Mouse (Mus musculus) MEL (cell line): Measurements from ENCODE around the gene Usp19. TPM values are rescaled to one million over a fixed set of nuclear protein-coding genes. Genes with fewer than 3 reads are reported as not detected.

Source experiments
- DNase-seq: peaks from one replicate; pipeline ENCODE4 v3.0.0; 2011; ENCODE audit warnings: low read depth, low spot score
- H3K27ac ChIP-seq: 2 replicates; pipeline ENCODE4 v1.5.1; 2012; ENCODE audit warnings: low read depth, mild to moderate bottlenecking, control low read depth, low read length, moderate library complexity; ENCODE audit not compliant: control insufficient read depth
- H3K27me3 ChIP-seq, 2 experiments: fragments of 150-350 bp in 1 of 2; sonication (generic) in 1 of 2; 2 replicates each; pipeline ENCODE4 v1.6.1; 2012; ENCODE audit warnings: low read length in 2 of 2, mild to moderate bottlenecking in 2 of 2, improper control_type of control experiment in 1 of 2, moderate library complexity in 1 of 2; ENCODE audit not compliant: insufficient read depth in 2 of 2, control insufficient read depth in 1 of 2
- H3K36me3 ChIP-seq, 2 experiments: 2 replicates each; pipeline ENCODE4 v1.6.1; 2012 to 2014; ENCODE audit warnings: low read length in 2 of 2, improper control_type of control experiment in 1 of 2, inconsistent platforms in 1 of 2, mild to moderate bottlenecking in 1 of 2; ENCODE audit not compliant: insufficient read depth in 2 of 2, control insufficient read depth in 1 of 2
- H3K4me1 ChIP-seq, 2 experiments: fragments of 150-350 bp in 1 of 2; sonication (generic) in 1 of 2; 2 replicates each; pipeline ENCODE4 v1.6.1; 2012; ENCODE audit warnings: low read length in 2 of 2, improper control_type of control experiment in 1 of 2, mild to moderate bottlenecking in 1 of 2; ENCODE audit not compliant: insufficient read depth in 2 of 2, control insufficient read depth in 1 of 2
- H3K4me3 ChIP-seq, 2 experiments: fragments of 150-350 bp in 1 of 2; sonication (generic) in 1 of 2; 2 replicates each; pipeline ENCODE4 v1.5.1; 2012; ENCODE audit warnings: low read depth in 2 of 2, low read length in 2 of 2, mild to moderate bottlenecking in 2 of 2, moderate library complexity in 2 of 2, control low read depth in 1 of 2, improper control_type of control experiment in 1 of 2; ENCODE audit not compliant: control insufficient read depth in 1 of 2, insufficient read depth in 1 of 2
- H3K79me2 ChIP-seq: 2 replicates; pipeline ENCODE4 v1.6.1; 2012; ENCODE audit warnings: mild to moderate bottlenecking, low read length, moderate library complexity; ENCODE audit not compliant: control insufficient read depth, poor library complexity, insufficient read depth
- H3K9ac ChIP-seq: 2 replicates; pipeline ENCODE4 v1.6.1; 2012; ENCODE audit warnings: low read depth, mild to moderate bottlenecking, control low read depth, low read length, moderate library complexity; ENCODE audit not compliant: control insufficient read depth, poor library complexity, severe bottlenecking
- H3K9me3 ChIP-seq: fragments of 150-350 bp; sonication (generic); replicated peaks from 2 replicates; pipeline ENCODE4 v1.6.1; 2012; ENCODE audit warnings: mild to moderate bottlenecking, low read length, improper control_type of control experiment, moderate library complexity; ENCODE audit not compliant: insufficient read depth
- CHD1 ChIP-seq: IDR thresholded peaks from 2 replicates; pipeline ENCODE4 v1.6.1; 2012; ENCODE audit warnings: low read depth, mild to moderate bottlenecking, inconsistent platforms, low read length, improper control_type of control experiment
- CHD2 ChIP-seq: IDR thresholded peaks from 2 replicates; pipeline ENCODE4 v1.6.1; 2011; ENCODE audit warnings: low read length, improper control_type of control experiment
- CTCF ChIP-seq, 3 experiments: IDR thresholded peaks in 2 of 3; conservative IDR thresholded peaks in 1 of 3; 2 replicates each; pipeline ENCODE4 v1.5.1; 2011 to 2012; ENCODE audit warnings: low read length in 3 of 3, low read depth in 2 of 3, mild to moderate bottlenecking in 2 of 3, improper control_type of control experiment in 1 of 3, inconsistent platforms in 1 of 3, mixed read lengths in 1 of 3, moderate library complexity in 1 of 3; ENCODE audit not compliant: control insufficient read depth in 1 of 3, insufficient read depth in 1 of 3, poor library complexity in 1 of 3, severe bottlenecking in 1 of 3
- ELF1 ChIP-seq: IDR thresholded peaks from 2 replicates; pipeline ENCODE4 v1.6.1; 2014; ENCODE audit warnings: low read depth, mild to moderate bottlenecking, inconsistent platforms, low read length, improper control_type of control experiment, moderate library complexity
- EP300 ChIP-seq, 2 experiments: IDR thresholded peaks; 2 replicates each; pipeline ENCODE4 v1.6.1; 2011; ENCODE audit warnings: improper control_type of control experiment in 2 of 2, low read length in 2 of 2, low read depth in 1 of 2, mild to moderate bottlenecking in 1 of 2
- ETS1 ChIP-seq: IDR thresholded peaks from 2 replicates; pipeline ENCODE4 v1.6.1; 2012; ENCODE audit warnings: low read depth, mild to moderate bottlenecking, inconsistent platforms, low read length, improper control_type of control experiment, moderate library complexity
- GATA1 ChIP-seq: IDR thresholded peaks from 2 replicates; pipeline ENCODE4 v1.6.1; 2011; ENCODE audit warnings: low read depth, low read length, improper control_type of control experiment
- JUND ChIP-seq: IDR thresholded peaks from 2 replicates; pipeline ENCODE4 v1.6.1; 2011; ENCODE audit warnings: low read depth, mild to moderate bottlenecking, improper control_type of control experiment, low read length
- KAT2A ChIP-seq: conservative IDR thresholded peaks from 2 replicates; pipeline ENCODE4 v1.6.1; 2012; ENCODE audit warnings: low read depth, low read length, improper control_type of control experiment, inconsistent platforms
- MAFK ChIP-seq: IDR thresholded peaks from 2 replicates; pipeline ENCODE4 v1.6.1; 2011; ENCODE audit warnings: low read depth, mild to moderate bottlenecking, low read length, improper control_type of control experiment, borderline replicate concordance
- MEF2A ChIP-seq: IDR thresholded peaks from 2 replicates; pipeline ENCODE4 v1.6.1; 2014; ENCODE audit warnings: low read depth, mild to moderate bottlenecking, inconsistent platforms, low read length, improper control_type of control experiment; ENCODE audit not compliant: poor library complexity, insufficient replicate concordance, severe bottlenecking; ENCODE audit errors: extremely low read depth
- MYB ChIP-seq: IDR thresholded peaks from 2 replicates; pipeline ENCODE4 v1.6.1; 2011; ENCODE audit warnings: mild to moderate bottlenecking, low read depth, low read length, improper control_type of control experiment
- MYC ChIP-seq: IDR thresholded peaks from 2 replicates; pipeline ENCODE4 v1.6.1; 2011; ENCODE audit warnings: low read depth, mild to moderate bottlenecking, low read length, improper control_type of control experiment, moderate library complexity
- NRF1 ChIP-seq: IDR thresholded peaks from 2 replicates; pipeline ENCODE4 v1.6.1; 2014; ENCODE audit warnings: low read depth, mild to moderate bottlenecking, inconsistent platforms, low read length, improper control_type of control experiment, moderate library complexity; ENCODE audit not compliant: poor library complexity, insufficient read depth, severe bottlenecking
- POLR2A ChIP-seq, 2 experiments: IDR thresholded peaks; 2 replicates each; pipeline ENCODE4 v1.6.1; 2011 to 2012; ENCODE audit warnings: low read length in 2 of 2, mild to moderate bottlenecking in 2 of 2, control low read depth in 1 of 2, improper control_type of control experiment in 1 of 2, low read depth in 1 of 2, moderate library complexity in 1 of 2; ENCODE audit not compliant: control insufficient read depth in 1 of 2, insufficient read depth in 1 of 2, poor library complexity in 1 of 2
- POLR2AphosphoS2 ChIP-seq: IDR thresholded peaks from 2 replicates; pipeline ENCODE4 v1.6.1; 2011; ENCODE audit warnings: low read length, improper control_type of control experiment
- POLR2AphosphoS5 ChIP-seq: IDR thresholded peaks from 2 replicates; pipeline ENCODE4 v1.6.1; 2012; ENCODE audit warnings: low read depth, borderline replicate concordance, mild to moderate bottlenecking, inconsistent platforms, low read length, moderate library complexity, mixed read lengths
- RAD21 ChIP-seq: IDR thresholded peaks from 2 replicates; pipeline ENCODE4 v1.6.1; 2011; ENCODE audit warnings: mild to moderate bottlenecking, low read depth, low read length, improper control_type of control experiment
- RCOR1 ChIP-seq: IDR thresholded peaks from 2 replicates; pipeline ENCODE4 v1.6.1; 2012; ENCODE audit warnings: low read depth, mild to moderate bottlenecking, inconsistent platforms, low read length, improper control_type of control experiment
- SIN3A ChIP-seq: IDR thresholded peaks from 2 replicates; pipeline ENCODE4 v1.6.1; 2012; ENCODE audit warnings: low read length, improper control_type of control experiment, inconsistent platforms
- SMC3 ChIP-seq: IDR thresholded peaks from 2 replicates; pipeline ENCODE4 v1.6.1; 2011; ENCODE audit warnings: low read depth, low read length, improper control_type of control experiment
- TAL1 ChIP-seq: IDR thresholded peaks from 2 replicates; pipeline ENCODE4 v1.6.1; 2012; ENCODE audit warnings: mild to moderate bottlenecking, inconsistent platforms, low read length, moderate library complexity, mixed read lengths
- TBP ChIP-seq: IDR thresholded peaks from 2 replicates; pipeline ENCODE4 v1.8.0; 2011; ENCODE audit warnings: low read depth, low read length, improper control_type of control experiment
- USF2 ChIP-seq, 2 experiments: IDR thresholded peaks; 2 replicates each; pipeline ENCODE4 v1.6.1; 2011 to 2012; ENCODE audit warnings: improper control_type of control experiment in 2 of 2, low read length in 2 of 2, borderline replicate concordance in 1 of 2, inconsistent platforms in 1 of 2, low read depth in 1 of 2, mild to moderate bottlenecking in 1 of 2; ENCODE audit not compliant: insufficient read depth in 1 of 2
- ZMIZ1 ChIP-seq: IDR thresholded peaks from 2 replicates; pipeline ENCODE4 v1.6.1; 2012; ENCODE audit warnings: low read depth, mild to moderate bottlenecking, inconsistent platforms, low read length, improper control_type of control experiment, moderate library complexity
- ZNF384 ChIP-seq: IDR thresholded peaks from 2 replicates; pipeline ENCODE4 v1.6.1; 2012; ENCODE audit warnings: low read depth, mild to moderate bottlenecking, inconsistent platforms, low read length, improper control_type of control experiment
- polyA plus RNA-seq, 2 experiments: library from polyadenylated mRNA; stranded (reverse) in 1 of 2; unstranded in 1 of 2; fragments of >175 nt in 1 of 2; fragments of >200 nt in 1 of 2; gene quantifications; 2 replicates each; pipeline versions ENCODE4 v1.2.1 to v1.2.4; 2012; ENCODE audit warnings: low replicate concordance in 2 of 2, low read depth in 1 of 2; ENCODE audit not compliant: insufficient read length in 2 of 2, insufficient read depth in 1 of 2, missing spikeins in 1 of 2
- total RNA-seq: library from RNA; depleted of rRNA; stranded (reverse); fragments of 300-350 nt; gene quantifications from 2 replicates; pipeline ENCODE4 v1.2.3, GENCODE M21; 2012

Usp19 gene
- total and polyA plus RNA-seq, 3 experiments: 76.1 to 162 TPM; not detected in 1

DNA sequence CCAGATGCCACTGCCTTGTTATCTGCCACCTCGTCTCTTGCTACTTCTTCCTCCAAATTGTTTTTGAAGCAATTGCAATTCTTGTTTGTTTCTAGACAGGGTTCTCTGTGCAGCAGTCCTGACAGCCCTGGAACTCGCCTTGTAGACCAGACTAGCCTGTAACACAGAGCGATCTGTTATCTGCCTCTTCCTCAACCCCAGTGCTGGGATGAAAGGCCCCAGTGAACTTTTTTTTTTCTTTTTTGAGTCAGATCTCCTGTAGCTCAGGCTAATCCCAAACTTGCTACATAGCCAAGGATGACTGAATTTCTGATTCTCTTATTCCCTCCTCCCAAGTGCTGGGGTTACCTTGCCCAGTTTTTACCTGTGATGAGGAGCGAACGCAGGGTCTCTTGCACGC is 36.0 kb upstream of the Usp19 start:
- H3K4me3 ChIP-seq: peak overlapping the region in 1 of 2 experiments; percentile 3; a peak in 1 of 4 replicates
- no peaks in the 10 kb centered on the region for H3K9me3 ChIP-seq
- no peaks in the 10 kb centered on the region for H3K27me3 ChIP-seq
- peaks cover 0 to 33% of the 10 kb centered on the region in 2 experiments; a peak in 2 of 4 replicates for H3K36me3 ChIP-seq
- TF ChIP-seq POLR2AphosphoS5: no peak
- no peak for TF ChIP-seq USF2 (IDR thresholded peaks at IDR 0.05; ENCODE audit: borderline replicate concordance in 1 of 2, insufficient read depth in 1 of 2, low read depth in 1 of 2, low read length in 2 of 2)
- no peak for TF ChIP-seq POLR2A (IDR thresholded peaks at IDR 0.05; ENCODE audit: control insufficient read depth in 1 of 2, insufficient read depth in 1 of 2, low read depth in 1 of 2, low read length in 2 of 2, poor library complexity in 1 of 2)
- TF ChIP-seq CHD2: no peak
- TF ChIP-seq MYC: 0 out of 2 replicates have a peak, but pooled peaks have one; percentile 27
- peak; percentile 50; the same call in 1 of the 2 replicates for TF ChIP-seq GATA1
- peak; percentile 33 to 40; a peak in 2 of 4 replicates for TF ChIP-seq EP300 (IDR thresholded peaks at IDR 0.05; ENCODE audit: low read depth in 1 of 2, low read length in 2 of 2)
- TF ChIP-seq ZNF384: peak; percentile 93
- TF ChIP-seq ETS1: no peak
- TF ChIP-seq SMC3: no peak
- no peak for TF ChIP-seq CHD1
- TF ChIP-seq TBP: no peak
- no peak for TF ChIP-seq KAT2A
- TF ChIP-seq CTCF (IDR thresholded peaks at IDR 0.05 in 2 of 3, conservative IDR thresholded peaks at IDR 0.05 in 1 of 3; ENCODE audit: control insufficient read depth in 1 of 3, insufficient read depth in 1 of 3, low read depth in 2 of 3, low read length in 3 of 3, poor library complexity in 1 of 3, severe bottlenecking in 1 of 3): no peak
- TF ChIP-seq POLR2AphosphoS2: no peak
- peak; percentile 54; the same call in 1 of the 2 replicates for TF ChIP-seq SIN3A
- no peak for TF ChIP-seq ELF1
- peak; percentile 53 for TF ChIP-seq RCOR1
- peak; percentile 25; the same call in 1 of the 2 replicates for TF ChIP-seq TAL1
- no peak for DNase-seq
- H3K9ac ChIP-seq: no peak overlapping the region; the same call in 1 of the 2 replicates
- H3K79me2 ChIP-seq: peaks cover 5% of the 10 kb centered on the region
- H3K4me1 ChIP-seq: peaks cover 27 to 72% of the 10 kb centered on the region in 2 experiments
- H3K27ac ChIP-seq: peak overlapping the region; percentile 37

DNA sequence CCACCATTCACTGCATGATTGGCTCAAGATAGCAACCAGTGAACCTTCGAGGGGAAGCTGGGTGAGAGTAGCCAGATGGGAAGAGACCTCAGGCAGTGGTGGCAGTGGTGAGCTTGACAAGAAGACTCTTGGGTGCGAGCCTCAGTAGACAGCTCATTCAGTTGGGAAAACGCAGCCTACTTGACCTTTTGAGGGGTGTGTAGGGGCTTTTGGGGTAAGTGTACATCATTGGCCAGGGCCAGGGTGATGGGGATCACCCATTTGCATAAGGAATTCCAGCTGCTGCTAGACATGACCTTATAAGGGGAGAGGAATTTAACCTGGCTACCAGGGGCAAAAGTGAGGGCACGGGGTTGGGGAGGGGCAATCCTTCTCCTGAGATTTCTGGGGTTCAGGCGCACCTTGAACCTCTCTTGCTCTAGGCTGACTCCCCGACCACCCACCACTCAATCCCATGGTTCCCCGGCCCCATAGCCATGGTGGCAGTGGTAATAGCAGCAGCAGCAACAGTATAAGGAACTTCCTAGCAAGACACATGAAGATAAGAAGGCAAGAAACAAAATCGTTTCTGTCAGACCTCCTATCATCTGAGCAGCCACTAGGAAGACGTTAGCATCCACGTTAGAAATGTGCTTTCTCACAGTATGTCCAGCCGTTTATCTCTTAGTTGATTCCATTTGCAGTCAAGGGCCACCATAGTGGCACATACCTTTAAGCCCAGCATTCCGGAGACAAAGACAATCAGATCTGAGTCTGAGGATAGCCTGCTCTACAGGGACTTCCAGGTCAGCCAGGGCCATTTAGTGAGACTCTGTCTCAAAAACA is 34.4 kb upstream of the Usp19 start:
- Histone ChIP-seq H3K27ac (peak overlapping the region; percentile 89), H3K9ac (peak overlapping the region; percentile 45), H3K4me1 (peaks cover 29 to 67% of the 10 kb centered on the region in 2 experiments), H3K9me3 (no peaks in the 10 kb centered on the region), H3K27me3 (no peaks in the 10 kb centered on the region), H3K4me3 (peak overlapping the region; percentile 6 to 22; a peak in 3 of 4 replicates), H3K79me2 (peaks cover 9% of the 10 kb centered on the region), H3K36me3 (peaks cover 0 to 41% of the 10 kb centered on the region in 2 experiments; a peak in 2 of 4 replicates)
- DNase-seq: peak; percentile 83
- 0 out of 2 replicates have a peak, but pooled peaks have one; percentile 34 for TF ChIP-seq JUND
- no peak for TF ChIP-seq NRF1
- TF ChIP-seq MYB: peak; percentile 77
- TF ChIP-seq POLR2AphosphoS5: peak; percentile 26; the same call in 1 of the 2 replicates
- peak; percentile 49; the same call in 1 of the 2 replicates for TF ChIP-seq MAFK
- peak; percentile 77 for TF ChIP-seq SIN3A
- TF ChIP-seq RCOR1: 0 out of 2 replicates have a peak, but pooled peaks have one; percentile 57
- TF ChIP-seq SMC3: no peak
- TF ChIP-seq USF2 (IDR thresholded peaks at IDR 0.05; ENCODE audit: borderline replicate concordance in 1 of 2, insufficient read depth in 1 of 2, low read depth in 1 of 2, low read length in 2 of 2): no peak
- peak; percentile 72; the same call in 1 of the 2 replicates for TF ChIP-seq CHD1
- TF ChIP-seq POLR2A (IDR thresholded peaks at IDR 0.05; ENCODE audit: control insufficient read depth in 1 of 2, insufficient read depth in 1 of 2, low read depth in 1 of 2, low read length in 2 of 2, poor library complexity in 1 of 2): peak in 1 of 2 experiments; percentile 67; a peak in 2 of 4 replicates
- TF ChIP-seq CTCF (IDR thresholded peaks at IDR 0.05 in 2 of 3, conservative IDR thresholded peaks at IDR 0.05 in 1 of 3; ENCODE audit: control insufficient read depth in 1 of 3, insufficient read depth in 1 of 3, low read depth in 2 of 3, low read length in 3 of 3, poor library complexity in 1 of 3, severe bottlenecking in 1 of 3): peak in 1 of 3 experiments; percentile 7; a peak in 1 of 6 replicates
- no peak for TF ChIP-seq MEF2A
- TF ChIP-seq RAD21: no peak
- TF ChIP-seq ZMIZ1: no peak; the same call in 1 of the 2 replicates
- peak; percentile 68; the same call in 1 of the 2 replicates for TF ChIP-seq ETS1
